Mouse (Mus musculus) thymus, postnatal 36 days (tissue): ENCODE data around the gene Tbxas1.

Source experiments
- DNase-seq, 2 experiments: peaks; one replicate each; pipeline ENCODE4 v3.0.0; 2022; ENCODE audit warnings: mixed read lengths in 2 of 2

Tbxas1 gene

GRCm38 (mm10) chr6:38860301-38860700 lies 14.9 kb upstream of the Tbxas1 start:
- no peak for DNase-seq

DNA sequence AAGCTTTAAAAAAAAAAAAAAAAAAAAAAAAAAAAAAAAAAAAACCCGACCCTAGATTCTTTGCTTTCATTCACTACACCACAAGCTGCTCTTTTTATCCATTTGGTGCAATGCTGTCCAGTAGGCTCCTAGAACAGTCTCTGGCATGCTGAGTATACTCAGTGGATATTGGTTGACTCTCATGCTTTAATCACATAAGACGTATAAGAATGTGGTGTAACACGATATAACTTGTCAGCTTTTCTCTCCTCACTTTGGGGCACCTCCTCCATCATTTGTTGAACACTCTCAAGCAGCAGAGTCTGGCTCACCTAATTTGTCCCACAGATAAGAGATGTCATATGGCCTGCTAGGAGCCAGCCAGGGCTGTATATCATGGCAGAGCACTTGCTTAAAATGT lies 11.6 kb upstream of the Tbxas1 start:
- no peak for DNase-seq

GRCm38 (mm10) chr6:38865805-38866204 lies 9.4 kb upstream of the Tbxas1 start:
- DNase-seq = no peak

- DNase-seq = no peak
Observed at GRCm38 (mm10) chr6:38866357-38866756, 8.8 kb upstream of the Tbxas1 start.

- no peak for DNase-seq
Observed at GRCm38 (mm10) chr6:38866761-38867160, 8.4 kb upstream of the Tbxas1 start.

DNA sequence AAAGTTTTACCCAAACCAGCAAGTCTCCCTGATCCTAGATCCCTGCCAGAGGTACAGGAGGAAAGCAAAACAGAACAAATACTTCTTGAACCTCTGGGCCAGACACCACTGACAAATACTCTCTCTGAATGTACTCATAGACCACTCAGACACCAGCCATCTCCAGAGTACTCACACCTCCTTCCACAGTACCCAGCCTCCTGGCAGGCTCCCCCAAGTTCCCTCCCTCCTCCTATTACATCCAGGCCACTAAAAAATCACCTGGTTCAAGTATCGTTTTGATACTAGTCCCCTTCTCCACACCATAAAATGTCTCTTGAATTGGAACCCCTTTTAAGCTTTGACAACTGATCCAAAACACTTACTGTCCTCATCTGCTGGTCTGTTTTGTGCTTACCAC lies 7.9 kb upstream of the Tbxas1 start:
- DNase-seq = no peak

DNA sequence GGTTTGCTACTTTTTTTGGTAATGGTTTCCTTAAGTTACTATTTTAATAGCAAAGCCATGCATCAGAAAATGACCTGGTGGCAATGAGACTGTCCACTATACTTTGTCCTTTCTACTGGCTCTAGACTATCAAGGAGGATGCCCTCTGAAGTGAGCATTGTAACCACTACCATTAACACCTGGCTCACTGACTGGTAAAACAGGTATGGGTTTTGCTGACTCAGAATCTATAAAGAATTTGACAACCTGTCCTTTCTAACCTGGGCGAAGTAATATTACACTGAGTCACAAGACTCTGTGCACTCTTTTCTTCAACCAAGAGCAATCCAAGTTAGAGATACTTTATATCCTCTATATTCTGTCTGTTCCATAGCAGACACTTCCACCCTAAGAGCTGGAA lies 6.2 kb upstream of the Tbxas1 start:
- no peak for DNase-seq

GRCm38 (mm10) chr6:38870070-38870469 lies 5.1 kb upstream of the Tbxas1 start:
- no peak for DNase-seq

DNA sequence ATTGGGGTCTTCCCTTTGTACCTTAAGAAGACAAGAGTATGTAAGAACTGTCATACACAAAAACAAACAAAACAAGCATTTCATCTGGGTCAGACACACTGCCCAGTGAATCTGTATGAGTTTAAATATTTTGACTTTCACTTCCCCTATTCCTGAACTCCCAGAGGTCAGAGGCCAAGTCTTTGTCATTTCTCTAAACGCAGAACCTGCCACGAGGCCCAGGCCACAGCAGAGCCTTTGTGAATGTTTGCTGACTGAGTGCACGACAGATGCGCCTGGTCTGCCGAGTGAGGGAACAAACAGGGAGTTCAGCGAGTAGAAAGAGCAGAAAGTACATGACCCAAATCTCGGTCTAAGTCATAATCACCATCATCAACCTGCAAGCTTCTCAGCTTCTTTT lies 4.2 kb upstream of the Tbxas1 start:
- no peak for DNase-seq

GRCm38 (mm10) chr6:38873316-38873715 lies 1.9 kb upstream of the Tbxas1 start:
- no peak for DNase-seq

DNA sequence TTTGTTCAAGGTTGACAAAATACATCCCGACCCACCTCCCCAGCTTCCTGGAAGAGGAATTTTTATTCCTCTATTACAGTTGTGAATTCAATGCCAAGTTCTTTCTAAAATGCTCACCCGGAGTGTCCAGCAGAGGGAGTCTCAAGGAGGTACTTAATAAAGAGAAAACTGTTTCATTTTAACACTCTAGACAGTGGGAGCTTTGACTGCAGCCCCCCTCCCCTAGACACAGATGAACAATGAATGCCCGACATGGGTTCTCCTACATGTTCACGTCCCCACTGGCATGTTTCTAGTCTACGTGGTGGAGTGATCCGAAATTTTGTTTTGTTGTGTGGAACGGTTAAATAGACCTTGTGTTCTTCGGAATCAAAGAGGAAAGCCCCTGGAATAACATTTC lies 1.2 kb upstream of the Tbxas1 start:
- peak; percentile 17 to 18 for DNase-seq

- DNase-seq = peak; percentile 23 to 29
Observed at GRCm38 (mm10) chr6:38874565-38875257, 493 bp upstream of the Tbxas1 start.

GRCm38 (mm10) chr6:38876071-38876911 lies 1.1 kb downstream of the Tbxas1 start, which contains the start of gene Hipk2:
TSS of gene Hipk2 (minus strand) at chr6:38876165.
- DNase-seq = peak; percentile 74 to 83

GRCm38 (mm10) chr6:38877674-38878073 lies 2.5 kb downstream of the Tbxas1 start:
- DNase-seq = no peak

DNA sequence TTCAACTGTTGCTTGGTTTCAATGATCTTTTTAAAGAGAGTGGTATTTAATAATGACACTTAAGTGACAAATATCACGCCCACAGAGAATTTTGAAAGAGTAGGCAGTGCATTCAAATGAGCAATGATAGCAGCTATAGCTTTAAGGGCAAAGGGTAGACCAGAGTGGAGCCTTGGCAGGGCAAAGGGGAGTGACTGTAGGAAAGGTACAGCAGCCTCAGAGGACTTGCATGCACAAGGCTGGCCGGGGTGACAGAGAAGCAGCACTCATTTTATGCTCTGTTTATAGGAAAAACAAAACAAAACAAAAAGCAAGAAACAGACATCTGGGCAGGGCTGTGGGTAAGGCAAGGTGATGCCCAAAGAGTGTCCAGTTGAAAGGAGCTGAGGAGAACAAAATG lies 6.3 kb downstream of the Tbxas1 start:
- DNase-seq = no peak

DNA sequence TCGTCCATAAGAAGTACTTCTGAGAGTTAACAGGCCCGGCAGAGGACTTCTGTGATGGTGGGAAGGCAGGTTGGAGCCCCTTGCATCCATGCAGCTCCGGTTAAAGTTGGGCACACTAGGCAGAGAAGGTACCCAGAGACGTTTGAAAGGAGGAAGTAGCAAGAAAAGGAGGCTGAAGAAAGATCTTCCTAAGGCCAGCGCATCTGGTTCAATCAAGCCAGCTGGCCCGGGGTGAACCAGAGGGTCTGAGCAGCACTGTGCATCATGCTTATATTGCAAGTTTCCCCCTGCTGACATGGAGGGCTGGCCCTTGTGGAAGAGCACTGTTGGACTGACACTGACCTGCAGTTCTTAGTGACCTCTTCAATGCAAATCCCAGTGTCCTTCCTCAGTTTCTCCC lies 6.8 kb downstream of the Tbxas1 start:
- no peak for DNase-seq

DNA sequence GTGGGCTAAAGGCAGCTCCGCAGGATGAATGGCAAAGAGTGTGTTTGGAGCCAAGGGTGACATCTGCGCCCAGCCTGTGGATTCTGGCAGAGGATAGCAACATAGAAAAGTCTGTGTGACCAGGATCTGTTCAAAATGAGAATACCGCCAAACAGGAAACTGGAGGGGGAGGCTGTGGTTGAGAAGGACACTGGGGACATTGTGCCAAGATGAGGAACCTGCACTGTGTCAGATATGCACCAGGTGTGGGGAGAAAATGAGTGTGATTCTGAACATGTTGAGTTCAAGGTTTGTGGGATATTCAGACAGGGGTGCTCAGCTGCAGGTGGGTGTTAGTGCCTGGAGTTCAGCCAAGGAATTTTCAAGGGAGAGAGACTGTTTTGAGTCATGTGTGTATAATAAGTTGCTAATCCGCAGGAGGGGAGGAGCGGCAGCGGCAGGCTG lies 7.5 kb downstream of the Tbxas1 start:
- no peak for DNase-seq

DNA sequence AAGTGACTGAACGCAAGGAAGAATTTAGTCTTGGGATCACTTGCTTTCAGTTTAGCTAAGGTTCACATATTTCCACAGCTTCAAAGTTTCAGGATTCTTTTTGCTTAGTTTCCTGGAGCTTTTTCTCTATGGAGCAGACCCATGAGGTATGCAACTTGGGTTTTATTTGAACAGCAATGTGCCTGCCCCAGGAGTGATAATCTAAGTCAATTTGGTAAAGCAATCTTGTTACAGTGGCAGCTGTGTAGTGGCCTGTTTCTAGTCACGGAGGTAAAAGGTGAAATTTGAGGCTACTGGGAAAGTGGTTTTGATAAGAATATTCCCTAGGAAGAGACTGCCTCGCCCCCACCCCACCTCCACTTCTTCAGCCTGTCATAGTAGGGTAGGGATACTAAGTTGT lies 9.3 kb downstream of the Tbxas1 start:
- no peak for DNase-seq

GRCm38 (mm10) chr6:38885132-38885531 lies 9.9 kb downstream of the Tbxas1 start:
- DNase-seq = no peak

GRCm38 (mm10) chr6:38887436-38887835 lies 12.2 kb downstream of the Tbxas1 start:
- DNase-seq = no peak

- no peak for DNase-seq
Observed at GRCm38 (mm10) chr6:38889156-38889555, 14.0 kb downstream of the Tbxas1 start.

GRCm38 (mm10) chr6:38892017-38892416 lies 16.8 kb downstream of the Tbxas1 start:
- DNase-seq = no peak

- no peak for DNase-seq
Observed at GRCm38 (mm10) chr6:38893615-38894014, 18.4 kb downstream of the Tbxas1 start.

DNA sequence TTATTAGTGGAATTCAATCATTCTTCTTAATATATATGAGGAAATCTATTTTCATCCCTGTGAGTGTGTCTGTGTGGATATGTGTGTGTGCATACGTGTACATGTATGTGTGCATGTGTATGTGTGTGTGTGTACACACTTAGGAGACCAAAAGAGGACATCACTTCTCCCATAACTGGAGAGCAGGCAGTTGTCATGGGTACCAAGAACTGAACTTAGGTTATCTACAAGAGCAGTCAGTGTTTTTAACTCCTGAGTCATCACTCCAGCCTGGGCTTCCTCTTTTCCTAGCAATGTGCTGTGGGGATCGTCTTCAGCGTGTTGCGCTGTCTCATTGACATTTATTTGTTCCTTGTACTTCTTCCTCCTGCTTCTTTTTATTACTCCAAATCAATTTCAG lies 24.9 kb downstream of the Tbxas1 start:
- no peak for DNase-seq
